Mouse (Mus musculus) kidney, embryonic 14.5 days (tissue): ENCODE results near the gene Ftsj1. TPM values are rescaled to one million over a fixed set of nuclear protein-coding genes. Genes with fewer than 3 reads are reported as not detected.

Experiments
- ATAC-seq: fragments of 200-750 bp; cut with Nextera tagmentation; 2 replicates; pipeline ENCODE4 v1.8.0; 2017; ENCODE audit warnings: moderate number of reproducible peaks, mild to moderate bottlenecking, moderate TSS enrichment, moderate library complexity; ENCODE audit not compliant: low FRiP score, low TSS enrichment
- H3K27ac ChIP-seq: fragments of 300-500 bp; sonication (generic); 2 replicates; pipeline ENCODE4 v1.5.1; 2014; ENCODE audit warnings: low read depth, mild to moderate bottlenecking, low read length, moderate library complexity, mixed read lengths
- H3K27me3 ChIP-seq: fragments of 300-500 bp; sonication (generic); 2 replicates; pipeline ENCODE4 v1.6.1; 2014; ENCODE audit warnings: mild to moderate bottlenecking, low read length; ENCODE audit not compliant: control insufficient read depth, insufficient read depth
- H3K36me3 ChIP-seq: fragments of 300-500 bp; sonication (generic); 2 replicates; pipeline ENCODE4 v1.6.1; 2014; ENCODE audit warnings: low read length, mixed read lengths; ENCODE audit not compliant: control insufficient read depth, insufficient read depth
- H3K4me1 ChIP-seq: fragments of 300-500 bp; sonication (generic); 2 replicates; pipeline ENCODE4 v1.6.1; 2014; ENCODE audit warnings: low read length, mixed read lengths; ENCODE audit not compliant: control insufficient read depth, insufficient read depth
- H3K4me2 ChIP-seq: fragments of 300-500 bp; sonication (generic); replicated peaks from 2 replicates; pipeline ENCODE4 v1.6.1; 2014; ENCODE audit warnings: low read depth, mild to moderate bottlenecking, low read length
- H3K4me3 ChIP-seq: fragments of 300-500 bp; sonication (generic); 2 replicates; pipeline ENCODE4 v1.5.1; 2014; ENCODE audit warnings: mild to moderate bottlenecking, low read length
- H3K9ac ChIP-seq: fragments of 300-500 bp; sonication (generic); 2 replicates; pipeline ENCODE4 v1.6.1; 2014; ENCODE audit warnings: low read depth, mild to moderate bottlenecking, low read length, moderate library complexity
- H3K9me3 ChIP-seq: fragments of 300-500 bp; sonication (generic); 2 replicates; pipeline ENCODE4 v1.6.1; 2016; ENCODE audit warnings: low read length; ENCODE audit not compliant: control insufficient read depth
- WGBS: fragments of 180-500 bp; shearing (Covaris S2); extraction: QIAGEN DNeasy Blood & Tissue Kit; methylation state at CpG from one replicate; pipeline ENCODE4 v1.1.7; 2014; 5-methylcytosine and 5-hydroxymethylcytosine counted together
- polyA plus RNA-seq: library from polyadenylated mRNA; unstranded; fragments of >200 nt; fragmentation: Nextera tagmentation; extraction: Ambion mirVana; gene quantifications from 2 replicates; pipeline ENCODE4 v1.2.1, GENCODE M21; 2014

The Ftsj1 gene
- polyA plus RNA-seq, result 35.6 and 42.0 TPM in 2 replicates

DNA sequence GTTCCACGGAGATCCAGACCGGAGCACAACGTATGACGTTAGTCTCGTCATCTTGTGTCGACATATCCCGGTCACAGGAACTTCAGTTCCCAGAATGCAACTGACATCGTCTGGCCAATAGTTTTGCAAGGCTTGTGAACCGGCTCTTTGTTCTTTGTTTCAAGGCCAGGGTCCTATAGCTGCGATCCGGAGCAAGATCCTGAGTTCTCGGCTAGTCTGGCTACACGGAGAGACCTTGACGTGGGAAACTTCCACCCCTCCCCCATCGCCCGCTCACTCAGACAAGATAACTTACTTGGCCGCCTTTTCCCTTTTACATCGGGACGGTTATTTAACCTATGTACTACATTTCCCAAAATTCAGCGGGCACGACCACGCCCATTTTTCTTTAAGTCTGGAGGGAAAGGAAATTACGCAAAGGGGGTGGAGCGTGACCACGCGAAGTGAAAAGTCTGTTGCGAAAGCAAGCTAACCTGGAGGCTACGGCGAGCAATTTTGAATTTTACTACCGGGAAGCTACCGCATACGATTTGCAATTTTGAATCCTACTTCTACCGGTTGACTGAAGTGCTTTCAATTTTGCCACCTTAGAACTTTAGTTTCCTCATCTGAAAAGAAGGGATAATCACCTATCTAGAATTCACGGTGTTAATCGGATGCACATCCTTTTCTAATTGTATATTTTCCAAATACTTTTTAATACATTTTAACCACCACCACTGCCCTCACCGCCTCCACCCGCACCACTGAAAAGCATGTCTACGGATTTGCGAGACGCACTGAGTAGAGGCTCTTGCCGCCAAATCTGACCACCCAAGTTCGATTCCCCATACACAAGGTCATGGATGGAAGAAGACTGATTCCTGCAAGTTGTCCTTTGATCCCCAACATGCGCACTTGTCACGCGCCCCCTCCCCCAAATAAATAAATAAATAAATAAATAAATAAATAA is at the start of gene Ftsj1:
Ftsj1 (minus strand) TSS at position 73 of the 952 bp plus-strand sequence.
- H3K4me1 ChIP-seq, result no peaks in the 10 kb centered on the region
- H3K27me3 ChIP-seq, result no peaks in the 10 kb centered on the region
- peak within 1 kb of the TSS; percentile 58 for H3K4me3 ChIP-seq
- no peaks in the 10 kb centered on the region for H3K36me3 ChIP-seq
- H3K4me2 ChIP-seq, result peak within 1 kb of the TSS; percentile 59
- peak within 1 kb of the TSS; percentile 63 for H3K9ac ChIP-seq
- peak; percentile 93 for ATAC-seq
- WGBS, result 19% methylated on average over 45 of the region's 45 CpGs
- peak within 1 kb of the TSS; percentile 51; the same call in 1 of the 2 replicates for H3K27ac ChIP-seq
- no peaks in the 10 kb centered on the region for H3K9me3 ChIP-seq

DNA sequence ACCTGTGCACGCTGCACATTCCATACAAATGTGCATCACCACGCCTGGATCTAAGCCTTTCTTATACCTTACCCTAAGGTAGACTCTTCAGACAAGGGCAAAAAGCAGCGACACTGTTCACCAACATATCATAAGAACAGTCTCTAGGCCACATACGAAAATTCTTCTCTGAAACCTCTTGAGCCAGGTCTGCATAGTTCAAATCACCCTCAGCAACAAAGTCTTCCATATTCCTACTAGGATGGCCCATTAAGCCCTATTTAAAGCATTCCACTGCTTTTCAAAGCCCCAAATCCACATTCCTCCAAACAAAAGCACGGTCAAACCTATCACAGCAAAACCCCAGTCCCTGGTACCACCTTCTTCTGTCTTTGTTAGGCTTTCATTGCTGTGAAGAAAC is 36.4 kb upstream of the Ftsj1 start:
- no peaks in the 10 kb centered on the region for H3K27me3 ChIP-seq
- no peak overlapping the region for H3K4me3 ChIP-seq
- no peaks in the 10 kb centered on the region for H3K36me3 ChIP-seq
- no peak overlapping the region for H3K4me2 ChIP-seq
- no peaks in the 10 kb centered on the region for H3K9me3 ChIP-seq
- H3K9ac ChIP-seq, result no peak overlapping the region
- ATAC-seq, result no peak
- H3K4me1 ChIP-seq, result no peaks in the 10 kb centered on the region
- 77% methylated on average over 5 of the region's 5 CpGs for WGBS
- no peak overlapping the region for H3K27ac ChIP-seq

DNA sequence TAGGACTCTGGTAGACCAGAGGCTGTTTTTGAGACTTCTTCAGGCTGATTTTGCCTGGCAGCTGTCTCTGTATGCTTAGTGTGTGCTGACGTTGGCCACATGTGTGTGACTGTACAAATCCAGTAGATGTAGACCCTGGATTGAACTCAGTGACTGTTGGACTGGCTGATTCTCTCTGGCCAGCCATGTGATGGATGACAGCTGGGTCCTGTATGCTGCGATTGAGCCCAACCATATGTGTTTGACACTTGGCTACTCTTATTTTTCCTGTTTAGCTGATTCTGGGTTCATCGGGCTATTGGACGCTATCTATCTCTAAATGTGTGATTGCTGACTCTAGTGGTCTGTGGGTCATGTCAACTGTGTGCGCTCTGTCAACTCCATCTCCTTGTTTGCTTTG is 21.9 kb upstream of the Ftsj1 start:
- ATAC-seq, result peak; percentile 64
- Histone ChIP-seq H3K27ac (no peak overlapping the region), H3K4me2 (no peak overlapping the region), H3K4me3 (no peak overlapping the region), H3K4me1 (no peaks in the 10 kb centered on the region), H3K36me3 (no peaks in the 10 kb centered on the region), H3K9ac (no peak overlapping the region), H3K27me3 (no peaks in the 10 kb centered on the region), H3K9me3 (no peaks in the 10 kb centered on the region)
- 78% methylated on average over 5 of the region's 5 CpGs for WGBS

DNA sequence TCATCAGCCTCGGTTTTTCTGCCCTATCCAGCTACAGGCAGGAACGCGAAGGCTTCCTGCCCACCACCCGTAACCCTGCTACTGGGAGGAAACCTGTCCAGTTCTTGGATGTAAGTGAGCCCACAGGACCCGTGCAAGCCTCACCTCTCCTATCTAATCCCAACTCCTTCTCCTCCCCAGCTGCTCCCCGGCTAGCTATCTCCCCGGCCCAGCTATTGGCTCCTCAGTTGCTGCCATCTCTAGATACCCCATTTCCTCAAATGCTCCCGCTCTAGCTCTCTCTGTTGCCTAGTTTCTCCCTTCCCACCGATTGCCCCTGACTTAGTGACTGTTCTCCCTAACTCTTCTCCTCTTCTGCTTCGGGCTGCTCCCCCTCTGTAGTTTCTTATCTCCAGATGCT is 19.8 kb upstream of the Ftsj1 start:
- WGBS, result 37% methylated on average over 10 of the region's 10 CpGs
- ATAC-seq, result no peak
- Histone ChIP-seq H3K36me3 (no peaks in the 10 kb centered on the region), H3K27me3 (no peaks in the 10 kb centered on the region), H3K9me3 (no peaks in the 10 kb centered on the region), H3K9ac (no peak overlapping the region), H3K27ac (no peak overlapping the region), H3K4me2 (peak overlapping the region; percentile 15; the same call in 1 of the 2 replicates), H3K4me3 (peak overlapping the region; percentile 7; the same call in 1 of the 2 replicates), H3K4me1 (no peaks in the 10 kb centered on the region)

DNA sequence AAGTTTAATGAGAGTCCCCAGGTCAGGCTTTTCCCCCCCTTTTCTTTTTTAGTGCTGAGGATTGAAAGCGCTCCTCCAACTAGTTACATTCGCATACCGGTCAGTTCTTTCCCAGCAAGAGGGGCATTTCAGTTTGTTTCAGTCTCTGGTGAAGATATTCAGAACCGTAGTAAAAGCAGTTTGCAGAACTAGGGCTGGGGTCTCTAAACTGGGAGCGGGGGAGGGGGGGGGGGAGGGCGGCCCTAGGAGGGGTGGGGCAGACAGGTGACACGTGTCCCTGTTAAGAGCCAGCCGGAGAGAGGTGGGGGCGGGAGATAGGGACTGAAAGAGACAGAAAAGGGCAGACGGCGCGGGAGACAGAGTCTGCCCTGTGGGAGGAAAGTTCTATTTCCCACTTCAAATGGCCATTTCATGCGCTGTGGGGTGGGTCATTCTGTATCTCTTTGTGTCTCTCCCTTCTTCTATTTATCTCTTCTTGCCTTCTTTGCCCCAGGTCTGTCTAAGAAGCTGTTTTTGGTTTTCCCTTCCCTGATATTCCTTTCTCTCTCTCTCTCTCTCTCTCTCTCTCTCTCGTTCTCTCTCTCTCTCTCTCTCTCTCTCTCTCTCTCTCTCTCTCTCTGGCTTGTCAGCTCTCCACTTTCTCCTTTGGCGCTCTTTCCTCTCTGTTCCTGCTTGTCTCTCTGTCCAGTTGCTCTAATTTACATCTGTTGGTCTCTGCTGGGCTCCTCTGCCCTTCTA is 19.0 kb upstream of the Ftsj1 start, which contains the start of gene Slc38a5:
Slc38a5 (plus strand) TSS at position 51 of the 738 bp plus-strand sequence.
- Histone ChIP-seq H3K27me3 (no peaks in the 10 kb centered on the region), H3K4me1 (no peaks in the 10 kb centered on the region), H3K9me3 (no peaks in the 10 kb centered on the region), H3K27ac (no peak within 1 kb of the TSS), H3K4me2 (peak within 1 kb of the TSS; percentile 25; the same call in 1 of the 2 replicates), H3K36me3 (no peaks in the 10 kb centered on the region), H3K4me3 (peak within 1 kb of the TSS; percentile 10), H3K9ac (no peak within 1 kb of the TSS)
- no peak for ATAC-seq
- 34% methylated on average over 14 of the region's 15 CpGs for WGBS

DNA sequence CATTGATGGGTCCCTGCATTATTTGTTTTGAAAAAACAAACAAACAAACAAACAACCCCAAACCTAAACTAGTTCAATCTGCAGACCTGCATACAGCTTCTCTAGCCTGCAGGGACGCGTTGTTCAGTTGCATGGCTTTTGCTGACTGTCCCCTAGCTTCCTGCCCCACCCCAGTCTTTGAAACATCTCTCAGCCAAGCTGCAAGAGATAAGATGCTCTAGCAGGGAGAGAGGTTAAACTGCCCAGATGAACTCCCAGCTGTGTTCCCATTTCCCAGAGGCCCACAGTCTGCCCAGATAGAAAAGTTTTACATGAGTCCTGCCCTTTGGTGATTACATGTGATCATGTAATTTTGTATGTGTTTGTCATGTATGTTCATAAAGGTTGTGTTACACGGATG is 12.0 kb upstream of the Ftsj1 start:
- WGBS, result 81% methylated on average over 3 of the region's 3 CpGs
- no peak for ATAC-seq
- Histone ChIP-seq H3K9me3 (no peaks in the 10 kb centered on the region), H3K9ac (no peak overlapping the region), H3K4me3 (no peak overlapping the region), H3K4me1 (no peaks in the 10 kb centered on the region), H3K36me3 (no peaks in the 10 kb centered on the region), H3K27me3 (no peaks in the 10 kb centered on the region), H3K27ac (no peak overlapping the region), H3K4me2 (no peak overlapping the region)

DNA sequence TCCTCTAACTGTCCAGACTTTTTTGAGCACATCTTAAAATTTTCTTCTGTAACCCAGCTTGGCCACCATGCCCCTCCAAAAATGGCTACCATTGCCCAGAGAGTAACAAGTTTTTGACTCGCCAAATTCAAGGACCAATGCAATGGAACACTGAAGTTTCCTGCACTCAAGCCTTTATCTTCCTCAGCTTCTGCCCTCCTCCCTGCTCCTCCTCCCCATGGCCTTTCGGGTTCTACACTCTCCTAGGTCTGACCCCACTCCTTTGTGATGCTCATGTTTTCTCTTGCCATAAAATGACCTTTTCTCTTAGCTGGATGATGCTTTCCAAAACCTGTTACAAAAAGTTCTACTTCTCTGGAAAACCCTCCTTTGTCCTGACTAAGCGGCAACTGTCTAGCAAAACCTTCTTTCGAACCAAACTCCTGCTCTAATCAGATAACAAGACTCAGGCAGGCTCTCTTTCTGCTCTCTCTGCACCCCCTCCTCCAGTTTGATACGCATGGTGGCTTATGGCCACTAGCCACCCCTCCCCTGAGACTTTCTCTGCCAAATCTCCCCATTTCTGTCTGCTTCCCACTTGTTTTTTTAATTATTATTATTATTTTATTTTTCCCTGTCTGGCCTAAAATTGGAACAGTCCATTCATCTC is 11.1 kb upstream of the Ftsj1 start:
- H3K36me3 ChIP-seq, result no peaks in the 10 kb centered on the region
- H3K4me2 ChIP-seq, result no peak overlapping the region
- 88% methylated on average over 5 of the region's 5 CpGs for WGBS
- no peak for ATAC-seq
- H3K27ac ChIP-seq, result no peak overlapping the region
- no peak overlapping the region for H3K4me3 ChIP-seq
- H3K4me1 ChIP-seq, result no peaks in the 10 kb centered on the region
- no peaks in the 10 kb centered on the region for H3K9me3 ChIP-seq
- H3K27me3 ChIP-seq, result no peaks in the 10 kb centered on the region
- H3K9ac ChIP-seq, result no peak overlapping the region

DNA sequence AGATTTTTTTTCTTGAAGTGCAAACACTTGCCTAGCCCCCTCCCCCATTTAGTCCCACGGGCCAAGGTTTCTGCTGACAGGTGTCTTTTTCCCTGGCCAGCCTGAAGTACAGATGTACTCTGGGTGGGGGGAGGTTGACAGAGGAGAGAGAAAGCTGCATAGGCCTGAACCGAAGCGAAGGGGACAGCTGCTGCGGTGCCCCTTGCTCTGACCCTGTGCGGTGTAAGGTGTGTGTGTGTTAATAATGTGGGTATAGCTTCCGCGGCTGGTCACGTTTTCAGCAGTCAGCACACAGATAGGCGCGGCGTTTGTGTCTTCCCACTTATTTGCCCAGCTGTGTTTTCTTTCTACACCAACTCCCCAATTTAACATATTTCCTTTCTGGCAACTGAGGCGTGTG is 7.3 kb upstream of the Ftsj1 start:
- H3K9ac ChIP-seq, result no peak overlapping the region
- H3K27ac ChIP-seq, result no peak overlapping the region
- H3K4me2 ChIP-seq, result no peak overlapping the region
- peak; percentile 57; the same call in 1 of the 2 replicates for ATAC-seq
- WGBS, result 72% methylated on average over 12 of the region's 12 CpGs
- no peaks in the 10 kb centered on the region for H3K4me1 ChIP-seq
- no peaks in the 10 kb centered on the region for H3K27me3 ChIP-seq
- no peaks in the 10 kb centered on the region for H3K36me3 ChIP-seq
- H3K9me3 ChIP-seq, result no peaks in the 10 kb centered on the region
- H3K4me3 ChIP-seq, result no peak overlapping the region
